Mouse (Mus musculus) spleen, adult 2 months (tissue): Measurements from ENCODE around the gene Adck2.

ENCODE experiments used
- CTCF ChIP-seq: fragments of 200-500 bp; IDR thresholded peaks from 2 replicates; pipeline ENCODE4 v1.5.1; 2011; ENCODE audit warnings: mild to moderate bottlenecking, inconsistent platforms; ENCODE audit not compliant: insufficient read depth, insufficient read length, insufficient replicate concordance; ENCODE audit errors: extremely low read depth
- POLR2A ChIP-seq: fragments of 200-500 bp; IDR thresholded peaks from 2 replicates; pipeline ENCODE4 v1.6.1; 2011; ENCODE audit warnings: low read depth, low read length, inconsistent platforms

DNA sequence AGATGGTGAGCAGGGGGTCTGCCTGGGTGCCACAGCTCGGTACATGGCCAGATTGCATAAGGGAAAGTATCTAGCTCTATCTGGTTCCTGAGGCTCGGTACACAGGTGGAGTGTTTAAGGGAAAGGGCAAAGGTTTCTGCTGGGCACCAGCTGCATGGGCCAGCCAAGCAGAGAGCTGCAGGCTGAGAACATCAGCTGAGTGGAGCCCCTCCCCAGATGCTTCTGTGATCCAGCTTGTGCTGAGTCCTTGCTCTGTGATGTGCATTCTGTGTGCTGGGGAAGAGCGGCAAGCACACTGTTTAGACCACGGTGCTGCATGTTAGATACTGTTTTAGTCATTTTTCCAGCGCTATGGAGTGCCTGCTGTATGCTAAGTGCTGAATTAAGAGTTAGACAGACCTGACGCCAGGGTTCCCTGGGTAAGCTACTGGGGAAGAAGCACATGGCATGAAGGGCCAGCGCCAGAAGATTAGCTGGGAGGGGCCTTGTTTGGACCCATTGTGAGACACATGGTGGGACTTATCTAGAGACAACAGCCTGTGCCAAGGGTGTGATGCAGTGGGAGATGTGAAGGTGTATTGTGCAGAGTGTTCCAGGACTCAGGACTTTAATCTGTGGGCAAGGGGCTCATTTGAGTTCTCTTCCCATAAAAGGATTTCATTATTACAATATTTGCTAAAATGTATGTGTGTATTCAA is 7.6 kb downstream of the Adck2 start:
- TF ChIP-seq CTCF (no peak), POLR2A (no peak)
